Mouse (Mus musculus) stomach, embryonic 15.5 days (tissue): ENCODE measurements at regions not wholly inside any gene's neighbourhood (a gene's known extent, or its start where the extent isn't known, plus 50 kb on each side); places are given as distances from the start of the nearest gene placed in this dataset.
"Not testable (repeated sequence)": the region's sequence is repeated elsewhere in the genome, so short reads cannot be mapped to it uniquely, and the experiment has no call there.

Source experiments
- ATAC-seq: fragments of 200-750 bp; cut with Nextera tagmentation; 2 replicates; pipeline ENCODE4 v1.8.0; 2017; ENCODE audit warnings: low read depth, moderate number of reproducible peaks, moderate TSS enrichment; ENCODE audit not compliant: insufficient read depth, low FRiP score
- H3K27ac ChIP-seq: fragments of 300-500 bp; sonication (generic); 2 replicates; pipeline ENCODE4 v1.5.1; 2015; ENCODE audit warnings: mild to moderate bottlenecking, inconsistent platforms
- H3K27me3 ChIP-seq: fragments of 300-500 bp; sonication (generic); replicated peaks from 2 replicates; pipeline ENCODE4 v1.6.1; 2015; ENCODE audit warnings: inconsistent platforms
- H3K36me3 ChIP-seq: fragments of 300-500 bp; sonication (generic); 2 replicates; pipeline ENCODE4 v1.6.1; 2015; ENCODE audit warnings: inconsistent platforms
- H3K4me1 ChIP-seq: fragments of 300-500 bp; sonication (generic); 2 replicates; pipeline ENCODE4 v1.6.1; 2015; ENCODE audit warnings: inconsistent platforms
- H3K4me2 ChIP-seq: fragments of 300-500 bp; sonication (generic); 2 replicates; pipeline ENCODE4 v1.6.1; 2015; ENCODE audit warnings: mild to moderate bottlenecking, inconsistent platforms
- H3K4me3 ChIP-seq: fragments of 300-500 bp; sonication (generic); replicated peaks from 2 replicates; pipeline ENCODE4 v1.5.1; 2015; ENCODE audit warnings: inconsistent platforms
- H3K9ac ChIP-seq: fragments of 300-500 bp; sonication (generic); 2 replicates; pipeline ENCODE4 v1.6.1; 2015; ENCODE audit warnings: inconsistent platforms
- H3K9me3 ChIP-seq: fragments of 300-500 bp; sonication (generic); 2 replicates; pipeline ENCODE4 v1.6.1; 2016; ENCODE audit warnings: inconsistent platforms
- WGBS: fragments of 180-500 bp; shearing (Covaris S2); methylation state at CpG from one replicate; pipeline ENCODE4 v1.1.7; 2015; 5-methylcytosine and 5-hydroxymethylcytosine counted together

- H3K27me3 ChIP-seq: no peaks in the 10 kb centered on the region
- H3K4me1 ChIP-seq: peaks cover 6% of the 10 kb centered on the region; the same call in 1 of the 2 replicates
- WGBS: 86% methylated on average over 2 of the region's 2 CpGs
- H3K4me2 ChIP-seq: no peak overlapping the region
- H3K36me3 ChIP-seq: no peaks in the 10 kb centered on the region
- no peak overlapping the region for H3K27ac ChIP-seq
- ATAC-seq: no peak
- no peak overlapping the region for H3K9ac ChIP-seq
- no peaks in the 10 kb centered on the region for H3K9me3 ChIP-seq
- H3K4me3 ChIP-seq: no peak overlapping the region
These were observed 153.9 kb upstream of the Zfp637 start for GRCm38 (mm10) chr6:117687045-117687444.

GRCm38 (mm10) chr6:117688664-117689178 lies 152.3 kb upstream of the Zfp637 start:
- WGBS: 26% methylated on average over 8 of the region's 8 CpGs
- Histone ChIP-seq H3K36me3 (no peaks in the 10 kb centered on the region), H3K27me3 (no peaks in the 10 kb centered on the region), H3K4me2 (no peak overlapping the region), H3K9me3 (no peaks in the 10 kb centered on the region), H3K4me3 (no peak overlapping the region), H3K4me1 (peaks cover 6% of the 10 kb centered on the region; the same call in 1 of the 2 replicates), H3K9ac (no peak overlapping the region), H3K27ac (no peak overlapping the region; the same call in 1 of the 2 replicates)
- no peak; the same call in 1 of the 2 replicates for ATAC-seq

GRCm38 (mm10) chr6:117700286-117700685 lies 140.7 kb upstream of the Zfp637 start:
- H3K27me3 ChIP-seq: no peaks in the 10 kb centered on the region
- no peak overlapping the region for H3K4me2 ChIP-seq
- H3K9ac ChIP-seq: no peak overlapping the region
- no peaks in the 10 kb centered on the region for H3K36me3 ChIP-seq
- no peak overlapping the region for H3K27ac ChIP-seq
- no peak overlapping the region for H3K4me3 ChIP-seq
- WGBS: 57% methylated on average over 5 of the region's 5 CpGs
- no peaks in the 10 kb centered on the region for H3K4me1 ChIP-seq
- no peaks in the 10 kb centered on the region for H3K9me3 ChIP-seq
- ATAC-seq: no peak

DNA sequence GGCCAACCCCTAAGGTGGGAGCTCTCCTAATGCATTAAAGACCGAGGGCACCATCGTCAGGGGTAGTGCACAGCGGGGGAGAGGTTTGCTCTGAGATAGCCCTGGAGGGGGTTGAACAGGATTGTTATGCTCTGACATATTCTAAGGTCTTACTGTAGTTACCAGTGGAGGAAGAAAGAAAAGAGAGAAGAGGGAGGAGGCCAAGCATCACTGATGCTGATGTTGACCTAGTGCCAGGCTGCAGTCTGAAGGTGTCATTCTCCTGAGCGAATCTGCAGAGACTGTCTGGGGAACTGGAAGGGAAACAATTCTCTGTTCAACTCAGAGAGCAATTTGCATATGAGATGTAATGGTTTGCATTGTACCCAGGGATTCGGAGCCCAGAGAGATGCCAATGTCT lies 139.4 kb upstream of the Zfp637 start:
- Histone ChIP-seq H3K4me2 (no peak overlapping the region), H3K4me1 (no peaks in the 10 kb centered on the region), H3K36me3 (no peaks in the 10 kb centered on the region), H3K27me3 (no peaks in the 10 kb centered on the region), H3K9me3 (no peaks in the 10 kb centered on the region), H3K27ac (no peak overlapping the region), H3K9ac (no peak overlapping the region), H3K4me3 (no peak overlapping the region)
- WGBS: 91% methylated on average over 5 of the region's 5 CpGs
- no peak for ATAC-seq

DNA sequence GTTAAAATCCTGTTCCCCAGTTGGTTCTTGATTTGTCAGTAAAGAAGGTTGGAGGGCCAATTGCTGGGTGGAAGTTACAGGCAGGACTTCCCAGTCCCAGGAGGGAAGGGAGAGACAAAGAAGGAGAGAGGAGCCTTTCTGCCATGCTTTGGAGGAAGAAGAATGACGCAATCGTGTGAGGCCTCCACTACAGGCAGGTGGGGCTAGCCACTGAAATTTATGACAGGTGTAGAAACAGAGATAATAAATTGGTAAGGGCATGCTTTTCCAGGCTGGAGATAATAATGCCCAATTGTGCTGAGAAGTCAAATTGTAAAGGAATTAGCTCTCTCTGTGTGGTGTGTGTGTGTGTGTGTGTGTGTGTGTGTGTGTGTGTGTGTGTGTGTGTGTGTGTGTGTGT lies 135.0 kb upstream of the Zfp637 start:
- no peaks in the 10 kb centered on the region for H3K27me3 ChIP-seq
- WGBS: 58% methylated on average over 2 of the region's 2 CpGs

DNA sequence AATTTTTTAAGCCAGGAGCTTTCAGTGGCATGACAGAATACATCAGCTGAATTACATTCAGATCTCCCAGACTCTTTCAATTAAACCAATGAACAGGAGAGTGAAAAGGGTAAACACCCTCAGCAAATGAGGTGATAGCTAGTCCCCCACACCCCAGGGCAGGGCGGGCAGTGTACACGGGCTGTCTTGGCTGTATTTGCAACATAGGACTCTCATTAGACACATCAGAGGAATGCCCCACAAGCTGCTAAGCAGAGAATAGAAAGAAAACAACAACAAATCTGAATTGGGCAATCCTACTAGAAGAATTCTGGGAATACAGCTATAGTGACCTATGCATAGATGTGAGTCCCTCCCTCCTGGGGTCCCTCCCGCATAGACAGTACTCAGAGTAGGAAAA lies 131.8 kb upstream of the Zfp637 start:
- Histone ChIP-seq H3K27me3 (no peaks in the 10 kb centered on the region), H3K4me1 (no peaks in the 10 kb centered on the region), H3K27ac (no peak overlapping the region), H3K36me3 (no peaks in the 10 kb centered on the region), H3K4me2 (no peak overlapping the region), H3K9ac (no peak overlapping the region), H3K4me3 (no peak overlapping the region), H3K9me3 (no peaks in the 10 kb centered on the region)
- 65% methylated on average over 3 of the region's 3 CpGs for WGBS
- ATAC-seq: no peak

More for the DNA sequence above, 135.0 kb upstream of the Zfp637 start:
- Histone ChIP-seq H3K9me3 (no peaks in the 10 kb centered on the region), H3K4me2 (no peak overlapping the region), H3K4me1 (no peaks in the 10 kb centered on the region), H3K4me3 (no peak overlapping the region), H3K9ac (no peak overlapping the region), H3K27ac (no peak overlapping the region), H3K36me3 (no peaks in the 10 kb centered on the region)
- no peak for ATAC-seq

- no peak overlapping the region for H3K4me2 ChIP-seq
- H3K27me3 ChIP-seq: no peaks in the 10 kb centered on the region
- H3K4me1 ChIP-seq: no peaks in the 10 kb centered on the region
- no peak overlapping the region for H3K4me3 ChIP-seq
- no peaks in the 10 kb centered on the region for H3K36me3 ChIP-seq
- ATAC-seq: no peak
- H3K27ac ChIP-seq: no peak overlapping the region
- 62% methylated on average over 6 of the region's 6 CpGs for WGBS
- no peak overlapping the region for H3K9ac ChIP-seq
- H3K9me3 ChIP-seq: no peaks in the 10 kb centered on the region
These were observed 125.8 kb upstream of the Zfp637 start for GRCm38 (mm10) chr6:117715056-117715777.

GRCm38 (mm10) chr6:117716422-117716821 lies 124.6 kb upstream of the Zfp637 start:
- not testable (repeated sequence) for H3K9ac ChIP-seq, H3K27ac ChIP-seq, H3K36me3 ChIP-seq, H3K4me3 ChIP-seq, H3K4me2 ChIP-seq, H3K27me3 ChIP-seq, ATAC-seq, H3K9me3 ChIP-seq, H3K4me1 ChIP-seq
- WGBS: 93% methylated on average over 12 of the region's 40 CpGs

DNA sequence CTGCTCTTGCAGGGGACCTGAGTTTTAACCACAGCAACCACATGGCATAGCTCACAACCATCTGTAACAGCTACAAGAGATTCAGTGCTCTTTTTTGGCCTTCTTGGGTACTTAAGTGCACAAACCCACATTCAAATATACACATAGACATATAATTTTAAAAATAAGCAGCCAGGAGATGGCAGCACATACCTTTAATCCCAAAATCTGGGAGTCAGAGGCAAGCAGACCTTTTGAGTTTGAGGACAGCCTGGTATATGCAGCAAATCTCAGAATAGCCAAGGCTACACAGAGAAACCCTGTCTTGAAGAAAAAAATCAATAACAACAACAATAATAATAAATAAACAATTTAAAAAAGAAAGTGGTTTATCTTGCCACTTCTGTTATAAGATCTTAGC lies 88.6 kb upstream of the Zfp637 start:
- not testable (repeated sequence) for H3K27ac ChIP-seq, H3K27me3 ChIP-seq, H3K4me2 ChIP-seq, ATAC-seq, H3K9me3 ChIP-seq, H3K4me3 ChIP-seq, H3K4me1 ChIP-seq, H3K9ac ChIP-seq, H3K36me3 ChIP-seq

- H3K9ac ChIP-seq, H3K36me3 ChIP-seq: not testable (repeated sequence)
- WGBS: 92% methylated on average over 2 of the region's 2 CpGs
These were observed 85.3 kb upstream of the Zfp637 start for GRCm38 (mm10) chr6:117755682-117756081.

GRCm38 (mm10) chr6:117756176-117756575 lies 84.8 kb upstream of the Zfp637 start:
- H3K9ac ChIP-seq: no peak overlapping the region
- H3K27ac ChIP-seq: no peak overlapping the region
- no peak overlapping the region for H3K4me2 ChIP-seq
- ATAC-seq: no peak
- no peaks in the 10 kb centered on the region for H3K27me3 ChIP-seq
- H3K9me3 ChIP-seq: no peaks in the 10 kb centered on the region
- H3K36me3 ChIP-seq: no peaks in the 10 kb centered on the region
- 73% methylated on average over 9 of the region's 9 CpGs for WGBS
- H3K4me3 ChIP-seq: no peak overlapping the region
- H3K4me1 ChIP-seq: no peaks in the 10 kb centered on the region

More at GRCm38 (mm10) chr6:117755682-117756081, 85.3 kb upstream of the Zfp637 start:
- not testable (repeated sequence) for H3K27me3 ChIP-seq, ATAC-seq, H3K27ac ChIP-seq, H3K9me3 ChIP-seq, H3K4me1 ChIP-seq, H3K4me2 ChIP-seq, H3K4me3 ChIP-seq

DNA sequence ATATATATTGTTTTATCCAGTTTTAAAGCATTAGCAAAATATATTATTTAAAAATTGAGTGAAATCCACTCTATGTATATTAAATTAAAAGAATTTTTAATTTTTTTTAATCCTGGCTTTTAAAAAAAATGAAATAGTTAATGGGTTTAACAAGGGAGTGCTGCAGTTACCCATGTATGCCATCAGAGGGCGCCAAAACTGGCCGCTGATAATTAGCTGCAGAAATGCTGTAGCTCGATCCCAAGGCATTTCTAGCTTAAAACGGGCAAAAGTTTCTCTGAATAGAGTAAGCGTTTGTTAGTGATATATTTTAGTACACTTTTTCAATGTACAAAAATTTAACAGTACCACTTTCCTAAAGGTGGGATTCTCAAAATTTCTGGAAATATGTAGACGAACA lies 82.5 kb upstream of the Zfp637 start:
- not testable (repeated sequence) for H3K27me3 ChIP-seq, ATAC-seq, H3K9me3 ChIP-seq, H3K27ac ChIP-seq, H3K4me3 ChIP-seq, H3K9ac ChIP-seq, H3K4me2 ChIP-seq, H3K36me3 ChIP-seq, H3K4me1 ChIP-seq
- 11% methylated on average over 6 of the region's 6 CpGs for WGBS

DNA sequence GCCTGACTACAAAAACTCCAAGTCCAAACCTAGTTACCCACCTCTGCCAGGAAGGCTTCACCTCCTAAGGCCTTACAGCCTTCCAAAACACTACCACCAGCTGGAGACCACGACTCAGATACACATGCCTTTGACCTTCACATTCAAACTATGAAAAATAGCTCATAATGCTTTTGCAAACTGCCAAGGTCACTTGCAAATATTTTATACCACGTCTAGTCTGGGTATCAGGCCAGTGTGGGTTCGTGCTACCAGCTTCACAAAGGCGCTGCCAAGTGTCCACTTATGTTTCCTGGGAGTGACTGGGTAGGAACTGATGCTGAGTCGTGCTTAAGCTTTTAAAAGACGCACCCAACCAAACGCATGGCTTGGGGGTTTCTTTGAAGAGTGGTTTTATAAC lies 69.5 kb upstream of the Zfp637 start:
- WGBS: 76% methylated on average over 7 of the region's 7 CpGs
- no peaks in the 10 kb centered on the region for H3K27me3 ChIP-seq
- no peaks in the 10 kb centered on the region for H3K36me3 ChIP-seq
- H3K4me1 ChIP-seq: no peaks in the 10 kb centered on the region
- no peak overlapping the region for H3K9ac ChIP-seq
- no peak overlapping the region for H3K27ac ChIP-seq
- H3K4me2 ChIP-seq: no peak overlapping the region
- no peaks in the 10 kb centered on the region for H3K9me3 ChIP-seq
- no peak overlapping the region for H3K4me3 ChIP-seq
- no peak for ATAC-seq
